Mouse (Mus musculus) T-cell, adult 2 months (primary cell): ENCODE data around the gene Bnip2.
"Not testable (repeated sequence)": the region's sequence is repeated elsewhere in the genome, so short reads cannot be mapped to it uniquely, and the experiment has no call there.

Source experiments
- DNase-seq: peaks from one replicate; pipeline ENCODE4 v3.0.0; 2022; ENCODE audit warnings: low spot score

The Bnip2 gene

DNA sequence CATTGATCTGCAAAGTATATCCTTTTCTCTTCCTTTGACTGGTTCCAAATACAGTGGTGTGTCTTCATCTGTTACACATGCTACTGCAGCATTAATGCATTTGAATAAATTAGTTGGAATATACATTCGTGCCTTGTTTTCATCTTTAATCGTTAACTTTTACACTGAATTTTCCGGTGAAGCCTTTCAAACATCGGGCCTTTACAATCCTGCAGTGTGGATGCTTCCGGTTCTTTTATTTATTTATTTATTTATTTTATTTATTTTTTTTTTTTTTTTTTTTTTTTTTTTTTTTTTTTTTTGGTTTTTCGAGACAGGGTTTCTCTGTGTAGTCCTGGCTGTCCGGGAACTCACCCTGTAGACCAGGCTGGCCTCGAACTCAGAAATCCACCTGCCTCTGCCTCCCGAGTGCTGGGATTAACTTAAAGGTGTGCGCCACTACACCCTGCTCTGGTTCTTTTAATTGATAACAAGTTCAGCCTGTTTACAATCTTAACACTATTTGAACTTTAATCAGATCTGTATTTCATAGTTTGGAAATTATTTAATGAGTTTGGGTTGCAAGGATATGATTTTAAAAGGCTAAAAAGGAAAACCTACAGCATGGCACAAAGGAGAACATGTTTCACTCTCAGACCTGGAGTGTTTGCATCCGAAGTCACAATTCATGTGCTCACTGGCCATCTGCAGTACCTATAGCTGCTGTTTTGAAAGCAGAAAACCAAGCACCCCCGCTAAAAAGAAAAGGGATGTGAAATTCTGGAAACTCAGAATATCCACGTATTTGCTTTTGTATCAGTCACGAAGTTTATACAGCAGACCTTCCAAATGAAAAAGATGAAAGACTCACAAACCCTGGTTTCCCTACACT, 22.5 kb downstream of the Bnip2 start:
- no peak for DNase-seq

DNA sequence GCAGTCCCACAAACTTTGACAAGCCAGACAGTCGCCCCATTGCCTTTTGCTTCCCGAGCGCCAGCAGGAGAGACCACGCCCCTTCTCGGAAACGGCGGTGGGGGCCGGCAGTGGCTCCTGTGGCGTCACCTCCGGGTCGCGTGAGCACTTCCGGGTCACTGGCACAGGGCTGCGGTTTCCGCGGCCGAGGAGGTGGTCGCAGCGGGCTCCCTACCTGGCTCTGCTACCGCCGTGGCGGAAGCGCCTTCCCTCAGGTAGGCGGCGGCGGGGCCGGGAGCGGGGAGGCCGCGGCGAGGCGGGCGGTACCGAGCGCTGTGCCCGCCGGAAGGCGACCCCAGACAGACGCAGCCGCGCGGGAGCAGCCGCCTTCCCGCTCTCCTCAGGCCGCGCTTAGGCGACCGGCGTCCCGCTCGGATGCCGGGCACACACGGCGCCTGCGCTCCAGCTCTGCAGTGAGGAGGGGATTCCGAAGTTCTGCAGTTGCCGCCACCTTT, 23.2 kb downstream of the Bnip2 start, which contains the start of gene Gtf2a2:
Gene Gtf2a2 (plus strand): TSS at position 143 of the 494 bp plus-strand sequence.
- peak; percentile 90 for DNase-seq

DNA sequence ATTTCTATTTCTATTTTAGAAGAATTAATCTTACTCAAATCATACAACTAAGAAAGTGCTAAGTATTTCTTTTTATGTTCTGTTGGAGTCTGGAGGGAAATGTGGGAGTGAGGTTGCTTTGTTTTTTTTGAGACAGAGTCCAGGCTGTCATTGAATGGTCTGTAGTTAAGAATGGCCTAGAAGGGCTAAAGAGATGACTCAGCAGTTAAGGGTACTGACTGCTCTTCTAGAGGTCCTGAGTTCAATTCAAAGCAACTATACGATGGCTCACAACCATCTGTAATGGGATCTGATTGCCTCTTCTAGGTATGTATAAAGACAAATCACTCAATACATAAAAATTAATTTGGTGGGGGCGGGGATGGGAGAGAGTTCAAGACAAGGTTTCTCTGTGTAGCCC, 26.4 kb downstream of the Bnip2 start:
- no peak for DNase-seq

DNA sequence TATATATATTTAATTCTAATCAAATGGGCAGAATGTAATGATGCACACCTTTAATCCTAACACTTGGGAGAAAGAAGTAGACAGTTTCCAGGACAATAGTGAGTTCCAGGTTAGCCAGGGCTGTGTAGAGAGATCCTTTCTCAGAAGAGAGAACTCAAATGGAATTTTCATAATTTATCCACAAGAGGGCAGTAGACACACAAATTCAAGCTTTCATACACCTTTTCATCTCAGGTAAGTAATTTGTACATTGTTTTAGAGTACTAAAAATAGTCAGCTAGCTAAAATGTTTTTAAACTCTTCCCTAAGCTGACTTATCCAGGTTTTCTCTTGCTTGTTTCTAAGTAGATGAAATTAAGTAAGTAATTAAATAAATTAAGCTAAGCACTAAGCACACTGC, 29.6 kb downstream of the Bnip2 start:
- no peak for DNase-seq

DNA sequence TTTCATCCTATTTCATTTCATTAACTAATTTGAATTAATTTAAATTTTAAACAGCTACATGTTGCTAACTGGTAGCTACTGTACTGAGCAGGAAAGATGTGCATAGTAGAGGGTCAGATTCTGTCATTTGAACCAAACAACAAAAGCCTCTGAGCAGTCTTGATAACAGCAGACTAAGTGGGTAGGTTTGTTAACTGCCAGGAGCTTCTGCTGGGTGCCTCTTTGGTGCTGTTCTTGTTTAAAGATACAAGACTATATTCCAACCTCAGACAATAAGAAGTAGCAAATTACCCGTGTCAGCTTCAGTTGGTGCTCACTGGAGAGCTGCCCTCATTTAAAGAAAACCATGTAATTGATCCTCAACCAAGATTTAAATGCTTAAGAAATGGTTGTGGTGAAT, 32.3 kb downstream of the Bnip2 start:
- DNase-seq = no peak

DNA sequence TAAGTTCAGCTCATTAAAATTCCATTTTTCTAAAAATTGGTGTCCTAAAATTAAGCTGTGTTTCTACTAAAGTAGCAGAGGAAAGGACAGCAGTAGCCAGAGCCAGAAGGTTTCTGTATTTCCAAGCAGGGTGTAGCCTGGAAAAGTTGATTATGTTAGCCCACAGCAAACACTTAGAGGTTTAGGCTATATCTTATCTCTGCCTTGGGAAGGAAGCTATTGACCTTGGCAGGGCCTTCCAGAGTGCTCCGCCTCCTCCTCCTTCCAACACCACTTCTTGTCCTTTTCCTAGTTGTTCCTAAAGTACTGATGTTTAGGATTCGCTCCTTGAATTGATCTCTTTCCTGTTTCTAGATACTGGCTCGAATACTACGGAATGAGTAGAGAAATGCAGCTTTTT, 32.8 kb downstream of the Bnip2 start:
- no peak for DNase-seq

DNA sequence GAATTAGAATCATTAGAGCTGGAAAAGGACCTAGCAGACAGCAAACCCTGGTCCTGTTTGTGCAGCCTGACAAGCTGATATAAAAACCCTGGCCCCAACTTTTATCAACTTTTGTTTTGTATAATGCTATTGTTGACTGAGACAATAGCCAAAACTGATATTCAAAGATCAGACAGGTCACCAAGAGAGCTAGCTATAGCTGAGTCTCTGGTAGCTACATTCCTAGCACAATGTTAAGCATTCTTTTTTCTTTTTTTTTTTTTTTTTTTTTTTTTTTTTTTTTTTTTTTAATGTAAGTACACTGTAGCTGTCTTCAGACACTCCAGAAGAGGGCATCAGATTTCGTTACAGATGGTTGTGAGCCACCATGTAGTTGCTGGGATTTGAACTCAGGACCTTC, 34.3 kb downstream of the Bnip2 start:
- not testable (repeated sequence) for DNase-seq

DNA sequence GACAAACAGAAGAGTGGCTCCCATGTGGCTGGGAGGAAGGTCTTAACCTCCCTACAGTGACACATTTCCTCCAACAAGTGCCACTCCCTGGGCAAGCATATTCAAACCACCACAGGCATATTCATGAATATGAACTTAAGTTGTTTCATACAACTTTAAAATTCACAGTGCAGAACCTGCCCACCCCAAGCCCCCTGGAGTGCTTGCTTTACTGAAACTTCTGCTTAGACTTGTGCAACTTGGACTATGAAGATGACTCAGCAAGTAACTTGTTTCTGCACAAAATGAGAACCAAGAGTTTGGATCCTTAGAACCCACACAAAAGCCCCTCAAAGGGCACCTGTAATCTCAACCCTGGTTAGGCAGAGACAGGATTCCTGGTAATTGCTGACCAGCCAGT, 35.4 kb downstream of the Bnip2 start:
- no peak for DNase-seq

DNA sequence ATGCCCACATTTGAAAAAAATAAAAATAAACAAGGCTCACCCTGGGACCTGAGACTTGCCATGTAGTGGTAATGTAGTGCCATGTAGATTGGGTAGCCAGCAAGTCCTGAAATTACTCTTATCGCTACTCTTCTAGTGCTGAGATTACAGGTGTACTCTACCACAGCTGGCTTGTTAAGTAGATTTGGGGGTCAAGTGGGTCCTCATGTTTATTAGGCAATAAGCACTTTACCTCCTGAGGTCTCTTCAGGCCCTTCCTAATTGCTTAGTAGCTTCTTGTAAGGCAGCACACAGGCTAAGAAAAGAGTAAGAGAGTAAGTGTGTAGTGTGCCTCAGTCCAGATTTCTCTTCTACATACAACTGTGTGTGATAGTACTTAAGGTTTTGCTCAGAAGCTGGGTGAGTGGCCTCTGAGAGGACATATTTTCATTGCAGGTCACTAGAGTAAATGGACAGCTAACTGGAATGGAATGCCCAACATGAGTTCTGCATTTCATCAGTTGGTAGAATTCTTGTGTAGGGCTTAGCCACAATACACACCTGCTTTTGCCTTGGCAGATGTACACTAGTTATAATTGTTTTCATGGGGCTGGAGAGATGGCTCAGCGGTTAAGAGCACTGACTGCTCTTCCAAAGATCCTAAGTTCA, 36.2 kb downstream of the Bnip2 start:
- DNase-seq = no peak

DNA sequence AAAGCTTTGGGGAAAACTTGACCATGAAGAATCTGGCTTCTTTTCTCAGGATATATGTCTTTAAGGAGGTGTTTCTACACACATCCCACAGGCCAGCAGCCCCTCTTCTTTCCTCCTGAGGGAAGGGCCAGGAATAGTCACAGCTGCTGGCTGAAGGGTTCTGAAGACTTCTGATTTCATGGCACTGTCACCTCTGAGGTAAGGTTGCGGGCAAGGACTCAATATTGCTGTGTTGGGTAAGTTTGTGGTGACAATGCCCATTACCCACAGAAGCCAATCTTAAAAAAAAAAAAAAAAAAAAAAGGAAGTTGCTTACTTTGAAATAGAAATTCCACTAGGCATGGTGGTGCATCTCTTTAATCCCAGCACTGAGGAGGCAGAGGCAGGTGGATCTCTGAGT, 42.9 kb downstream of the Bnip2 start:
- no peak for DNase-seq

DNA sequence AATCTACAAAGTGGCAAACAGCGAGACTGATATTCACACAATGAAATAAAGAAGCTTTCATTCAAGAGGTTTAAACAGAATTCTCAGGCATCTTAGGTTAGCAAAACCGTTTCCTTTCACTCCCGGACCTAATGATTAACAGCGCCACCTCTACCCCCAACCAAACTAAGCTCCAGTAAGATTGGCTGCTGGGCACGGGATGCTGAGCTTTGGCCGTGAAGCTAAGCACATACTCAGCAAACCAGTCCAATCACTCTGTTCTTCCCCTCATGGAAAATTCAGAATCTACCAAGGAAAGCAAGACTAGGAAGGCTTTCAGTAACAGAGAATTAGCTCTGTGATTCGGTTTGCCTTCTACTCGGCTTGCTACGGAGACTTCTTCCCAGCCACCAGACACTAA, 43.8 kb downstream of the Bnip2 start:
- DNase-seq = no peak

DNA sequence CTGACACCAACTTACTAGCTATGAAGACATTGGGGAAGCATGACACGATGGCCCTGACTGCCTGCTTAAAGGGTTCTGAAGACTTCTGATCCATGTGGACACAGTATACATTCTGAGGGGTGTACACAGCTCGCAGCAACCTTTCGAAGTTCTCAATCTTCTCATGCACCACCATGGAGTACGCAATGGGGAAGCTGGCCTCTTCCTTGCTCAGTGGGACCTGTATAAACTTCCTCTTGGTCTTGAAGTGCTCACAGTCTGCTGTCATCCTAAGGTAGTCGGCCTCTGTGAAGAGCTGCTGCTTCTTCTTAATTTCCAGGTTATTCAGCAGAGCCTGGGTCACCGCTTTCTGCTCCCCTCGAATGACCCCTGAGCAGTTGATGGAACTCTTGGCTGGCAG, 45.4 kb downstream of the Bnip2 start:
- DNase-seq = no peak

DNA sequence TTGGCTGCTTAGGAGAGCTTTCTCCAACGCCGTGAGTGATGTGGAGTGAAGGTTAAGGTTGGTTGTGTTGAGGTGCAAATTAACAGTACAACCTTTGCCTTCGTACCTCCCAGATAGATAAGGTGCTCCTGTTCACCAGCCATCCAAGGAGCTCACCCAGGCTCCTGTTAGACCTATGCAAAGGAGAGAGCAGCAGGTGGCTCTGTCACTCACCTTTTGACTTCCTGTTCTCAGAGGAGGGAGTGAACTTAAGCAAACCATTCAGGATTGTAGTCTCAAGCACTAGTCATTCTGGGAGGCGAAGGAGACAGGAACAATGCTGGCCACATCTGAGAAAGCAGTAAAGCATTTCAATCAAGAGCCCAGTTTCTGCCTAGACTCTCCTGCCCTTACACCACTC, 47.4 kb downstream of the Bnip2 start:
- no peak for DNase-seq

DNA sequence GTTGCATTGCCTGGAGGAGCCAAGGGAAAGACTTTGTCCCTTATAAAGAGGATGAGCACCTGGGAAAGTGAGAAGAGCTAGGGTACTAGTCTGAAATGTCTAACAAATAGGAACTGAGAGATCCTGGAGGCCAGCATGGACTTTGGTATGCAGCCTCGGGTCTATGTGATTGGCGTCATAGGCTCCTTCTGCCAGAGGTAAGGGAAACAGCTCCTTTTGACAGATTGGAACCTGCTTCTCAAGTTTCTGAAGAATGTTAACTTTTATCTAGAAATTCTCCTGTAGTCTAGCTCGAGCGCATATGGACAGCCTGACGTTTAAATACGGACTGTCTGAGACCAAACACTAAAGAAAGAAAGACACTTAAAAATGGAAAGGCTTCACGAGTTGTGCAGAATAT, 48.7 kb downstream of the Bnip2 start, which contains the start of gene Gcnt3:
Gene Gcnt3 (minus strand): TSS at position 101 of the 400 bp plus-strand sequence.
- DNase-seq = no peak

DNA sequence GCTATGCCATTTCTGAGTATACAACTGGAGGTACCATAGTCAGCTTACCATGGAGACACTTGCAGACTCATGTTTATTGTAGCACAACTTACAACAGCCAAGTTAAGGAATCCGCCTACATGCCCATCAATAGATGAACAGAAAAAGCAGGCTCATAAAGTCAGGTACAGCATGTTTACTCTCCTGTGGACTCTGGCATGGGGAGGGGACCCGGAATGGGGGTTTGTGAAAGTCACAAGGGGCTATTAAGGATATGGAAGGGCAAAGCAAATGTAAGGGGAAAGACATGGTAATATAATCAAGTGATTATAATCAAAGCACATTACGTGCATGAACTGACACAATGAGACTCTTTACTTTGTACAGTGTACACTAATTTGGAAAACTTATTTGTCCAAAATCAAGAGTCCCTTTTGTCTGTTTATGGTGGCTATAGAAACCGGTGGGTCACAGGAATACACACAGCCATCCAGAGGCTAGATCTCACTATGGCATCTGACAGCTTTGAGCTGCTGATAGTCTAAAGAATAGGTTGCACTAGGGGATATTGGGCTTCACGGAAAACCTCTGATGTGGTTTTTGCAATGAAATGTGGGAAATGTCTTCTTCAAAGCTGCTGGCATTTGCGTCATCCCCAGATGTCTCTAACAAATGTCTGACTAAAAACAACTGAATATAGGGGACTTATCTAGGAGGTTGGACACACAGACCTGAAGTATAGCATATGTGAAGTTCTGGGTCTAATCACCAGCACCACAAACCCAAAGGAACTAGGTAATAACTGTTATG, 50.5 kb downstream of the Bnip2 start:
- peak; percentile 31 for DNase-seq

DNA sequence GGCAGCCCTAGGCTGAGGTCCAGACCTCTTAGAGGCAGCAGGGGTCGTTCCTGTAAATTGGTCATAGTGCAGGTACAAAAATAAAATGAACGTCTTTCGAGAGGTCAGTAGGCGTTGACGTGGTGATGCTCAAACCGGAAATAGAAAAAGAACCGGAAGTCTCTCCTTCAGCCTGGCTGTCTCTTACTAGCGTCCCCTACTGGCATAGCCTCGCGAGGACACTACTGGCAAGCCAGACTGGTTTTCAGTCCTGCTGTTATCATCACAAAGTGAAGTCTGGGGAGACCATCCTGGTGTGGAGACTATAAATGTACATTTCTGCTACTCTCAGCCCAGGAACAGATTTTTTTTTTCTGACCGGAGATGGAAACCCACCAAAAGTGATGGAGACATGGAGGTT, 51.3 kb downstream of the Bnip2 start:
- no peak for DNase-seq

DNA sequence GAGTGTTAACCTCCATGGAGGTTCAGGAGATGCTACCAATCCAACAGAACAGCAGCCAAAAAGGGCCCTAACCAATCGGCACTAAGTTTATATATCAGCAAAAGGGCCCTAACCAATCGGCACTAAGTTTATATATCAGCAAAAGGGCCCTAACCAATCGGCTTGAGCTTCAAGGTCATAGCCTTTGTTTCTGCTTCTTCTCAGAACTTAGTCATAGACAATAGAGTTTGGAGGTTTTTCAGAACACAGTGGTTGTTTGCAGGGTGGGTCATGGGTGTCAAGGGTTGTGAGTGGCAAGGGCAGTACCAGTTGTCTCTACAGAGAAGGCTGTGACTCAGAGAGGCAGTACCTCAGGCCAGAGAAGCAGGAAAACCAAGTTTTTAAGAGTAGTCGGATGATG, 52.9 kb downstream of the Bnip2 start:
- DNase-seq = no peak

DNA sequence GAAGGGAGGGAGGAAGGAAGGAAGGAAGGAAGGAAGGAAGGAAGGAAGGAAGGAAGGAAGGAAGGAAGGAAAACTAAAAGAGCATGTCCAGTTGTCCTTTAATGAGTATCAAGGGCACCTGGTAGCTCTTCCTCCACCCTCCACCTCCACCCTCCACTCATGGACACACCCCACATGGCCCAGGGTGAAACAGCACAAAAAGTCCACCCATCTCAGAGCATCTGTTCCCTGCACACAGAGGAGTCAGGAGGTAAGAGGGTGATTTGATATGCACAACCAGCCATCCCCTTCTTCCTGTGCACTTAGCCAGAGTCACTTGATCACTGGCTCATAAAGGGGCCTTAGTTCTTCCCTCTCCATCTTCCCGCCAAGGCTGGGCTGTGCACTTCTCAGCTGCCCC, 53.7 kb downstream of the Bnip2 start:
- DNase-seq = no peak

DNA sequence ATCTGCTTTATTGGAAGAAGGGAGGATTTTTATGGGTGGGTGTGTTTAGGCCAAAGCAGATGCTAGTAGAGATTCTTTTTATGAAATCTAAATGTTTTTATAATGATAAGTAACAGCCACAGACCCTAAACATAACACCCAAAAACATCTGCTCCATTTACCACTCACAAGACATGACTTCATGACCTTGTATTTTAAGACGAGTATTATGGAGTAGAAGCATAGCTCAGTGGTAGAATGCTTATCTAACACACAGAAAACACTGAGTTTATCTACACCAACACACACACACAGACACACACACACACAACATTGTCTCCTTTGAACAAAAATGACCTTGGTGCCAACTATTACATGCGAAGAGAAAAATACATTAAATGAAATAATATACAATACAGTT, 55.6 kb downstream of the Bnip2 start:
- DNase-seq = no peak

DNA sequence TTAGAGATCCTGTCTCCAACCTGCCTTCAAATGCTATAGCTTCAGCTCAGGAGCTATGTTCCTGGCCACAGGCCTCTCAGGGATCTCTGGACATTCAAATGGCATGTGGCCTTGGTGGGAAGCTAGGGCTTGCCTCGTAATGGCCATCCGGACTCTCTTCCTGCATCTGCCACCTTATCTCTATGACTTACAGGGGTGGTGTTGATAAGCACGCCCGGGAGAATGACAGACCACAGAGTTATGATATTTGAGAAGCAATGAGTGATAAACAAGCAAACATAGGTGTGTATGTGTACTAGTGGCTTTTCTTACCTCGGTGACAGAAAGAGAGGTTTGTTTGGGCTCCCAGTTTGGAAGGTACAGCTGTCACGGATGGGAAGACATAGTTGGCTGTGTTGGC, 57.0 kb downstream of the Bnip2 start:
- DNase-seq = no peak

DNA sequence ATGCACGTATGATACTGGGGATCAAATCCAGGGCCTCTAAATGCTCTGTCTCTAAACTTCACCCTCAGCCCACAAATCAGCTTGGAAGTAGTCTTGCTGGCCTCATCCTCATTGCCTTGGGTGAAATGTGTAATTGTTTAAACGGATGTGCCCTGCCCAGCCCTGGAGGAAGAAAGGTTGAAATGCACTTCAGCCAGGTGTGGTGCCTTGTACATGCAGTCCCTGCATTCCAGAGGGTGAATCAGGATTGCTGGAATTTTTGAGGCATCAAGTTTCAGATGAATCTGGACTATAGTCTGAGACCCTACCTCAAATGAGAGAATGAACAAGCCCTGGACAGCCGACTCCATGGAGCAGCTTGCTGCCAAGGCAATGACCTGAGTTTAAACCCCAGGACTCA, 58.6 kb downstream of the Bnip2 start:
- no peak for DNase-seq

DNA sequence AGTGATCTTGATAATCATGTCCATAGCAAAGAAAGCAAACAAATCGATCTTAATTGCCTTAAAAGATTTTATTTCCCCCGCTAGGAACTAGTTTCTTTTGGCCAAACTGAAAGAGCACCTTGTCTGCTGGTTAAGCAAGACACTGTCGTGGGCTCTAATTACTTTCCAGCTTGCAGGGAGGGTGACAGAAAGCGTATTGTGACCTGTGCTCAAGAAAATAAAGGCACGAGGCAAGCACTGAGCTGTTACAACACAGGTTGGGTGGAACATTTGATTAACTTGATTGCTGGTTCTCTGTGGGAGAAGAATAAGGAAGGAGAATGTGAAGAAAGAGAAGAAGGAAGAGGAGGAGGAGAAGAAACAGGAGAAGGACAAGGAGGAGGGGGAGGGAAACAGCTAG, 59.0 kb downstream of the Bnip2 start:
- DNase-seq = no peak
